Mouse (Mus musculus) lung, postnatal 25 days (tissue): ENCODE results near the gene Nek8.
A peak's percentile ranks its signal among the peaks of the same experiment; 100 is the strongest.
"Not testable (repeated sequence)": the region's sequence is repeated elsewhere in the genome, so short reads cannot be mapped to it uniquely, and the experiment has no call there.

Source experiments
- DNase-seq: peaks from one replicate; pipeline ENCODE4 v3.0.0; 2022; ENCODE audit warnings: low spot score

Gene Nek8

DNA sequence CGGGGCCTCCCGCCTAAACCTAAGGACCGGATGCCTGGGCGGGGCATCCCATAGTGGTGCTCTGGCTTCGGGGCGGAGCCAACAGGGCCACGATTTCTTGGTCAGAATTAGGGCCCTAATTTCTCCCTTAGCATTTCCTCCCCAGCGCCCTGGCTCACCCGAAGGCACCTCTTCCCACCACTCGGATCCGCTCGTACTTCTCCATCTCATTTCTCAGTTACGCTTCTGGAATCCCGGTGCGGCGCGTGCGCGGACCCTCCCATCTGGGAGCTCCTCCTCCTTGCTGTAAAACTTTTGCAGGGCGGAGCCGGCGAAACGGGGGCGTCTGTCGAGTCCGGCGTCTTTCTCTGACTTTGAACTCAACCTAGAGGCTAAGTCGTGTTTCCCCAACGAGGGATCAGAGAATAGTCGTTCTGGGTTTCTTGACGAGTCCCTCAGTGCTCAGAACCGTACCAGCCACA is at the start of gene Nek8, which contains the start of gene Tlcd1:
TSS of gene Nek8 (minus strand) at position 274 of the 461 bp plus-strand sequence.
TSS of gene Tlcd1 (plus strand) at position 310 of the 461 bp plus-strand sequence.
- DNase-seq: peak; percentile 94

- DNase-seq: no peak
These were observed 47.1 kb upstream of the Nek8 start for GRCm38 (mm10) chr11:78223586-78223985.

- peak; percentile 5 for DNase-seq
These were observed 39.3 kb upstream of the Nek8 start for GRCm38 (mm10) chr11:78215709-78216317.

DNA sequence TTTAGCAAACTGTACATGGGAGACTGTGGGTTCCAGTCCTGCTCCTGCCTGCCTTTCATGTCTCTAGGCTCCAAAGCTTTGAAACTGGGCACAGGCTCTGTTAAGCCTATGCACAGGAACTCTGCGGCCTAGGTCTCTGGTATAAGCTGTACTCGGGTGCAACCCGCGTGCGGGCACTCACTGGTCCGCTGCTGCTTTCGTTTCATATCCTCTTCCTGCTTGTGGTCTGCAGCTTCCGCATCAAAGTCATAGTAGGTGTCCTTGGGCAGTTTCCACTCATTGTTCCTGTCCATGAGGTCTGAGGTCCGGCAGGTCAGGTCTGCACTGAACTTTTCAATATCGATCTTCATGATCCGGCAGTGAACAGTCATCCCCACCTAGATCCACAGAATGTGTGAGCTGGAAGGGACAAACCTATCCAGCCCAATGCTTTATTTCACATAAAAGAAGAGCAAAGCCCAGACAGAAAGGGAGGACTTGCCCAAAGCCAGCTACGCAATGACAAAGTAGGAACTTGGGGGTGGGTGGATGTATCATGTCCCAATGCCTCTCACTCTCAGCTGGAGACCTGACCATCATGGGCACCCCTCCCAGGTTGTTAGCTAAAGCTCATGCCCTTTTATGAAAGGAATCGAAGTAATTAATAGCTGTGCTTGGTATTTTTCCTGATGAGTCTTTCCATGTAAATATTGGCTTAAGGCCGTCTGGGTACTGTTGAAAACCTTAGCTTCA is 36.8 kb upstream of the Nek8 start:
- peak; percentile 29 for DNase-seq

DNA sequence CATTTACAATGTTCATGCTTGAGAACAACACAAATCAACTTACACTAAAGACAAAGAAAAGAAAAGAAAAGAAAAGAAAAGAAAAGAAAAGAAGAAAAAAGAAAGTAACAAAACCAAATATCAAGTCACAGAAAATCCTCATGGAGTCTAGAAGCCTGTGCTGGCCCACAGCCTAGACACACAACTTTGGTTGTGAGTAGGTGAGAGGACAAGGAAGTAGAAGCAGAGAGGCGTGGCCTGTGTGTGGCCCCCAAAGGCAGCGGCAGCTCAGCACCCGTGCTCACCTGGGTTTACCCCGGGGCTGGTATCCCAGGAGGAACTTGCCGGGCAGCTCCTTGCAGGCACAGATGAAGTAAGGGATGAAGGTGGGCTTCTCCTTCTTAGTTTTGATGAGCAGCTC is 35.0 kb upstream of the Nek8 start:
- no peak for DNase-seq

DNA sequence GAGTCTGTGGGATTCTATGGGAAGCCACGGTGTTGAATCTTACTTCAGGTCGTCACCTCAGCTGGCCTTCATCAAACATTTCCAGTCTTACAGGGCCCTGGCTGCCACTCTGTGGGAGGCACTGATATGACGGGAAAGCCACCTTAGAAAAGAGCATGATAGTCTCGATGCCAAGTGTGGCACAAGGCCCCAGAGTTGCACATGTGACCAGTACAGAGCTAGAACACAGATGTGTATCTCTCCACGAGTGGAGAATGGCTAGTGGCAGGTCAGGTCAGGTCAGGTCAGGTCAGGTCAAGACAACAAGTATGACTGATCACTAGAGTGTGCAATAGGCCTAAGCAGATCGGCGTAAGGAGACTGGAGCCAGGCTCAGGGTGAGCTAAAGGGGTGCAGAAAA is 34.1 kb upstream of the Nek8 start:
- DNase-seq: no peak

GRCm38 (mm10) chr11:78209886-78210285 is 33.4 kb upstream of the Nek8 start:
- no peak for DNase-seq

DNA sequence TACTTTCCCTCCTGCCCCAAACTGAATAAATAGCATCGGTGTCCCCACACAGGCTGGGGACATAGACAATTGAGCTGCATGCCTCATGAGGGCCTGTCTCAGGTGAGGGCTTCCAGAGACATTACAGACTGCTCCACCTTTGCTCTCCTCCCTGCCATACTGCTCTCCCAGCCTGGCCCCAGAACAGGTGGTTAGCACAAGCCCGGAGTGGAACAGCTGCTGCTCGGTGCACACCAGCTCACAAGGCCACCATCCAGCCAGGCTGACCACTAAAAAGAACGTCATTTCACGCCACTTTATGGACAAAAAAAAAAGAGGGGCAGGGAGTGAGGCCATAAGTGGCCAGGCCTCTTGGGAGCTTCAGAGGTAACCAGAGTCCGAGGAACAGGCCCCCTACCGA is 30.7 kb upstream of the Nek8 start:
- DNase-seq: no peak

- DNase-seq: no peak
These were observed 29.1 kb upstream of the Nek8 start for GRCm38 (mm10) chr11:78205361-78206206.

DNA sequence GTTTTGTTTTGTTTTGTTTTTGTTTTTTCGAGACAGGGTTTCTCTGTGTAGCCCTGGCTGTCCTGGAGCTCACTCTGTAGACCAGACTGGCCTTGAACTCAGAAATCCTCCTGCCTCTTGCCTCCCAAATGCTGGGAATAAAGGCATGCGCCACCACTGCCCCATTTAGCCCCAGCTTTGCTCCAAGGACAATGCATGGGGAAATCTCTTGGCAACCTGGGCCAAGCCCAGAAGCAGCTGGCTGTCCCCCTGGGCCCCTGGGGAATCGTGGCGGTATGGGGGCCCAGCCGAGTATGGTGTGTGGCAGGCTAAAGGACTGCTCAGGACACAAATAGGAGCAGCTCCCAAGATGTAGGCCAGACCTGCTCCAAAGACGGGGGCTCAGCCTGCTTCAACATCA is 27.8 kb upstream of the Nek8 start:
- DNase-seq: no peak

GRCm38 (mm10) chr11:78202372-78202771 is 25.9 kb upstream of the Nek8 start:
- DNase-seq: no peak

GRCm38 (mm10) chr11:78195101-78195863 is 18.8 kb upstream of the Nek8 start:
- no peak for DNase-seq

DNA sequence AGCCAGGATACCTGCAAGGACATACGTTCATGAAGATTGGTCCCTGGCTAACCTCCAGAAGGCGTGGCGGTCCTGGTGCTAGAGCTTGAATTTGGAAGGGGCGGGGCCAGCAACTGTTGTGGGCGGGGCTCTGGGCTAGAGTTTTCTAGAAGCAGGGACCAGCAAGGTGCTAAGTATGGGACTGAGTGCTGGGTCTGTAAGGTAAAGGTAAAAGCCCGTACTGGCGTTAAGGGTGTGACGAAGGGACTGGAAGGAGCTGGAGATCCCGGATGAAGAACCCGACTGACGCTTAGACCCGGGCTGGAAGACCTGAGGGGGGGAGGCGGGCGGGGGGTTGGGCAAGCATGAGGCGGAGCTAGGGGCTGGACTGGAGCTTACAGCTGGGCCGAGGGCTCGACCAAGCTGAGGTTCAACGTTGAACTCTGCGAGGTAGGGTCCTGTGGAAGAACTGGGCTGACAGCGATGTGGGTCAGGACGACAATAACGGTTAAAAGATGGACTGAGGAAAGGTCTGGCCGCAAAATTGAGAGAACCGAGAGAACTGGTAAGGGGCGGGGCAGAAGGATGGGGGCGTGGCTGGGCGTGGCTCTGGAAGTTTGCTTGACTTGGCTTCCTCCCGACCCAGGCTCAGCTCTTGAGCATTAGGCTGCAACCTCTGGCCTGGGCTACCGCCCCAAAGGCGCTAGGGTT is 18.1 kb upstream of the Nek8 start:
- DNase-seq: peak; percentile 82

DNA sequence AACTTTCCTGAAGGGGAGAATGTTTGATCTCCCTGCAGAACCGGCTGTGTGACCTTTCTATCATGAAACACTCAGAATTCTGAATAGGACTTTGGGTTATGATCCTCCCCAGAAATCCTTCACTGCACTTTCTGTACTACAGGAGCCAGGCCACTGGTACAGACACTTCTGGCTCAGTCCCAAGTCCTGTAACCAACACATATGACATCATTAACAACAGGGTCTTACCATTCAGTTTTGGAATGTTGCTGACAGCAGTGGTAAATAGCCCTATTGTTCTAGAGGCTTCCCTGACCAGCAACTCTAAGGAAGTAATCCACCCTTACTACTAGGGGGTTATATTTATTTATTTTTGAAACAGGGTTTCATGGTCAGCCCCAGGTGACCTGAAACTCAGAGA is 16.6 kb upstream of the Nek8 start, which contains the start of gene Proca1:
TSS of gene Proca1 (plus strand) at position 280 of the 400 bp plus-strand sequence.
- DNase-seq: no peak

GRCm38 (mm10) chr11:78190041-78190440 is 13.6 kb upstream of the Nek8 start:
- DNase-seq: no peak

DNA sequence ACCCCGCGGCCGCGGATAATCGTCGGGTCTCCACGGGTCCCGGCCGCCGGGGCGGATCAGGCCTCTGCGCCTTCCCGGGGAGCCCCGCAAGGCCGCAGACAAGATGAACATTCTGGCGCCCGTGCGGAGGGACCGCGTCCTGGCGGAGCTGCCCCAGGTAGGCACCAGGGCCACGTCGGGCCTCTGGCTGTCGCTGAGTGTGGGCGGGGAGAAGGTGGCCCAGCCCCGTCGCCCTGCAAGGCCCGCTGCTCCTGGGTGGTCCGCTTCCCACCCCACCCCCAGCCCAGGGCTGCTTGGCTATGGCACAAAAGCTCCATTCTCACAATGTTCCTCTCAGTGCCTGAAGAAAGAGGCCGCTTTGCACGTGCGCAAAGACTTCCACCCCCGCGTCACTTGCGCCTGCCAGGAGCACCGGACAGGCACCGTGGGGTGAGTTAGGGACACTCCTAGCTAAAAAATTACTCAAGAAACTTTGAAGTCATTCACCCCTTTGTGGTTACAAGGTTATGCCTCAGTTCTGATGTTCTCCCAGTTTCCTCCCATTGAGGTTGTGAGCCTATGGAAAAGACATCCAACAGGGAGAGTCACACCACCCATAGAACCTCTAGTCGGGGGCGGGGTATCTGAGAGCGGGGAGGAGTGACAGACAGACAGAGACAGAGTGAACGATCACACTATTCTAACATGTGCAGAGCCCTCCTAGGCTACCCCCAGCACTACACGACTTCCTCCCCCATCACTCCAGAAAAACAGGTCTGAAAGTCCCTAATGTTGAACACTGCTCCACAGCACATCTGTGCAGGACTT is 13.0 kb upstream of the Nek8 start:
- DNase-seq: peak; percentile 37

- DNase-seq: peak; percentile 60
These were observed 12.1 kb upstream of the Nek8 start, which contains the start of gene Rab34 for GRCm38 (mm10) chr11:78188331-78189233. Gene Rab34 (plus strand): TSS chr11:78188430.

DNA sequence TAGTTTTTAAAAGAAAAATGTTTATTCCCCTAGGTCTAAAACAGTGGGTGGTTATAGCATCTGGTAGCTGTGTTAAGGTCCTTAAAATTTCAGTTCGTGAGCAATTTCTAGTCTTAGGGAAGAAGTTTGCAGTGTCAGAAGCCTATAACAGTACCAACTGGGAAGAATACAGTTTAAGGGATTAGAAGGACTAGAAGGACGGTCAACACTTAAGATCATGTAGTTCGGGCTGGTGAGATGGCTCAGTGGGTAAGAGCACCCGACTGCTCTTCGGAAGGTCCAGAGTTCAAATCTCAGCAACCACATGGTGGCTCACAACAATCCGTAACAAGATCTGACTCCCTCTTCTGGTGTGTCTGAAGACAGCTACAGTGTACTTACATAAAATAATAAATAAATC is 8.2 kb upstream of the Nek8 start:
- DNase-seq: not testable (repeated sequence)

DNA sequence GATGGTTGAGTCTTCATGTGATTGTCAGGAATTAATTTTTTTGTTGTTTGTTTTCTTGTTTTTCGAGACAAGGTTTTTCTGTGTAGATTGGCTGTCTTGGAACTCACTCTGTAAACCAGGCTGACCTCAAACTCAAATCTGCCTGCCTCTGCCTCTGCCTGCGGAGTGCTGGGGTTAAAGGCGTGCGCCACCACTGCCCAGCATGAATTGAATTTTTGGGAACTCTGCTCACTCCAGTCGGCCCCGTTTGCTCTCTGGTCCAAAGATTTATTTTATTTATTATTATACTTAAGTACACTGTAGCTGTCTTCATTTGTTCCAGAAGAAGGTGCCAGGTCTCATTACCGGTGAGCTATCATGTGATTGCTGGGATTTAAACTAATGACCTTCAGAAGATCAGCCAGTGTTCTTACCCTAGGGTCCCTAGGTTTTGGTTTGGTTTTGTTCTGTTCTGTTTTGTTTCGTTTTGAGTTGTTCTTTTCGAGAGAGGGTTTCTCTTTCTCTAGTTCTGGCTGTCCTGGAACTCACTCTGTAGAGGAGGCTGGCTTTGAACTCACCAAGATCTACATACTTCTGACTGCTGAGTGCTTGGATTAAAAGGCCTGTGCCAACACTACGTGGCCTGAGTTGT is 7.5 kb upstream of the Nek8 start:
- no peak for DNase-seq
